Mouse (Mus musculus) ES-E14 (cell line): ENCODE data around the gene AI481877.

ENCODE experiments used
- CHD2 ChIP-seq: IDR thresholded peaks from 2 replicates; pipeline ENCODE4 v1.6.1; 2014; ENCODE audit warnings: mild to moderate bottlenecking, low read depth, low read length, inconsistent platforms
- ZC3H11A ChIP-seq: IDR thresholded peaks from 2 replicates; pipeline ENCODE4 v1.6.1; 2012; ENCODE audit warnings: low read depth, mild to moderate bottlenecking, inconsistent platforms, low read length, borderline replicate concordance
- ZNF384 ChIP-seq: IDR thresholded peaks from 2 replicates; pipeline ENCODE4 v1.6.1; 2012; ENCODE audit warnings: low read depth, low read length, inconsistent platforms

GRCm38 (mm10) chr4:59123557-59123956 is 15.2 kb downstream of the AI481877 start:
- no peak for TF ChIP-seq CHD2
- no peak for TF ChIP-seq ZNF384
- TF ChIP-seq ZC3H11A: no peak
